Mouse (Mus musculus) CH12.LX (cell line): ENCODE results near the gene Spaca6. TPM values are rescaled to one million over a fixed set of nuclear protein-coding genes. Genes with fewer than 3 reads are reported as not detected.
A peak's percentile ranks its signal among the peaks of the same experiment; 100 is the strongest.
"Not testable (repeated sequence)": the region's sequence is repeated elsewhere in the genome, so short reads cannot be mapped to it uniquely, and the experiment has no call there.

Experiments used
- DNase-seq: peaks from one replicate; pipeline ENCODE4 v3.0.0-alpha.2; 2013; ENCODE audit errors: extremely low read depth
- H3K27ac ChIP-seq: 2 replicates; pipeline ENCODE4 v1.5.1; 2012; ENCODE audit warnings: low read depth, mild to moderate bottlenecking, control low read depth, moderate library complexity; ENCODE audit not compliant: insufficient read depth
- H3K27me3 ChIP-seq: replicated peaks from 2 replicates; pipeline ENCODE3; 2012; ENCODE audit warnings: inconsistent platforms
- H3K36me3 ChIP-seq, 2 experiments: replicated peaks in 1 of 2; 2 replicates each; pipeline versions ENCODE3 to v1.6.1; 2012; ENCODE audit warnings: inconsistent platforms in 1 of 2, low read length in 1 of 2, mild to moderate bottlenecking in 1 of 2, mixed read lengths in 1 of 2, moderate library complexity in 1 of 2; ENCODE audit not compliant: control insufficient read depth in 1 of 2, insufficient read depth in 1 of 2
- H3K4me1 ChIP-seq, 2 experiments: 2 replicates each; pipeline ENCODE4 v1.6.1; 2012; ENCODE audit warnings: inconsistent platforms in 1 of 2, moderate library complexity in 1 of 2; ENCODE audit not compliant: insufficient read depth in 2 of 2, control insufficient read depth in 1 of 2
- H3K4me2 ChIP-seq: 2 replicates; pipeline ENCODE4 v1.6.1; 2012; ENCODE audit warnings: low read depth, mild to moderate bottlenecking, control low read depth; ENCODE audit not compliant: poor library complexity, insufficient read depth, severe bottlenecking
- H3K4me3 ChIP-seq, 3 experiments: fragments of 150-350 bp in 1 of 3; sonication (generic) in 1 of 3; replicated peaks in 1 of 3; 2 replicates each; pipeline versions ENCODE3 to v1.5.1; 2011 to 2012; ENCODE audit warnings: low read depth in 2 of 3, low read length in 2 of 3, mild to moderate bottlenecking in 2 of 3, moderate library complexity in 2 of 3, control low read depth in 1 of 3, improper control_type of control experiment in 1 of 3, inconsistent platforms in 1 of 3, mixed read lengths in 1 of 3; ENCODE audit not compliant: poor library complexity in 1 of 3
- H3K79me2 ChIP-seq: replicated peaks from 2 replicates; pipeline ENCODE4 v1.6.1; 2012; ENCODE audit warnings: mild to moderate bottlenecking, moderate library complexity; ENCODE audit not compliant: control insufficient read depth, poor library complexity, insufficient read depth, severe bottlenecking; ENCODE audit errors: extremely low read depth
- H3K9ac ChIP-seq: 2 replicates; pipeline ENCODE4 v1.6.1; 2012; ENCODE audit warnings: low read depth, mild to moderate bottlenecking, control low read depth, moderate library complexity; ENCODE audit not compliant: insufficient read depth
- H3K9me3 ChIP-seq: replicated peaks from 2 replicates; pipeline ENCODE3; 2012; ENCODE audit warnings: low read length, inconsistent platforms, mixed read lengths
- BHLHE40 ChIP-seq: IDR thresholded peaks from 2 replicates; pipeline ENCODE4 v1.6.1; 2011; ENCODE audit warnings: mild to moderate bottlenecking, low read depth, low read length, improper control_type of control experiment
- CHD1 ChIP-seq: IDR thresholded peaks from 2 replicates; pipeline ENCODE4 v1.6.1; 2012; ENCODE audit warnings: low read depth, low read length, improper control_type of control experiment, inconsistent platforms
- CHD2 ChIP-seq: IDR thresholded peaks from 2 replicates; pipeline ENCODE4 v1.6.1; 2011; ENCODE audit warnings: low read length, improper control_type of control experiment
- CTCF ChIP-seq, 2 experiments: IDR thresholded peaks in 1 of 2; conservative IDR thresholded peaks in 1 of 2; 2 replicates each; pipeline ENCODE4 v1.5.1; 2011 to 2012; ENCODE audit warnings: low read depth in 2 of 2, low read length in 2 of 2, improper control_type of control experiment in 1 of 2, inconsistent platforms in 1 of 2, mild to moderate bottlenecking in 1 of 2, moderate library complexity in 1 of 2
- E2F4 ChIP-seq: IDR thresholded peaks from 2 replicates; pipeline ENCODE4 v1.6.1; 2011; ENCODE audit warnings: low read depth, low read length, improper control_type of control experiment; ENCODE audit not compliant: insufficient replicate concordance
- GABPA ChIP-seq: IDR thresholded peaks from 2 replicates; pipeline ENCODE4 v1.6.1; 2012; ENCODE audit warnings: low read depth, low read length, improper control_type of control experiment, inconsistent platforms; ENCODE audit not compliant: insufficient replicate concordance
- MAX ChIP-seq: IDR thresholded peaks from 2 replicates; pipeline ENCODE4 v1.6.1; 2011; ENCODE audit warnings: low read length, improper control_type of control experiment
- MAZ ChIP-seq: IDR thresholded peaks from 2 replicates; pipeline ENCODE4 v1.6.1; 2012; ENCODE audit warnings: low read depth, mild to moderate bottlenecking, inconsistent platforms, low read length, improper control_type of control experiment, moderate library complexity
- NELFE ChIP-seq: IDR thresholded peaks from 2 replicates; pipeline ENCODE4 v1.6.1; 2011; ENCODE audit warnings: low read depth, low read length, improper control_type of control experiment
- NRF1 ChIP-seq: IDR thresholded peaks from 2 replicates; pipeline ENCODE4 v1.6.1; 2014; ENCODE audit warnings: low read depth, mild to moderate bottlenecking, inconsistent platforms, low read length, improper control_type of control experiment, moderate library complexity
- PAX5 ChIP-seq: IDR thresholded peaks from 2 replicates; pipeline ENCODE4 v1.6.1; 2012; ENCODE audit warnings: low read length, inconsistent platforms, mixed read lengths
- RAD21 ChIP-seq: IDR thresholded peaks from 2 replicates; pipeline ENCODE4 v1.6.1; 2011; ENCODE audit warnings: low read depth, mild to moderate bottlenecking, low read length, improper control_type of control experiment, moderate library complexity
- RCOR1 ChIP-seq: conservative IDR thresholded peaks from 2 replicates; pipeline ENCODE4 v1.6.1; 2012; ENCODE audit warnings: low read depth, mild to moderate bottlenecking, inconsistent platforms, low read length, improper control_type of control experiment
- SIN3A ChIP-seq: IDR thresholded peaks from 2 replicates; pipeline ENCODE4 v1.6.1; 2012; ENCODE audit warnings: low read length, improper control_type of control experiment, inconsistent platforms
- TCF12 ChIP-seq: IDR thresholded peaks from 2 replicates; pipeline ENCODE4 v1.6.1; 2014; ENCODE audit warnings: low read depth, mild to moderate bottlenecking, inconsistent platforms, low read length, improper control_type of control experiment
- USF2 ChIP-seq: conservative IDR thresholded peaks from 2 replicates; pipeline ENCODE4 v1.6.1; 2011; ENCODE audit warnings: low read depth, low read length, improper control_type of control experiment
- ZKSCAN1 ChIP-seq: IDR thresholded peaks from 2 replicates; pipeline ENCODE4 v1.6.1; 2012; ENCODE audit warnings: low read depth, inconsistent platforms, low read length, improper control_type of control experiment, borderline replicate concordance
- ZMIZ1 ChIP-seq: IDR thresholded peaks from 2 replicates; pipeline ENCODE4 v1.6.1; 2012; ENCODE audit warnings: low read depth, mild to moderate bottlenecking, inconsistent platforms, low read length, improper control_type of control experiment
- ZNF384 ChIP-seq: IDR thresholded peaks from 2 replicates; pipeline ENCODE4 v1.6.1; 2012; ENCODE audit warnings: low read depth, low read length, improper control_type of control experiment, inconsistent platforms
- dilution Hi-C: fragments of 300-500 bp; cut with MboI; formaldehyde crosslinking; loops from 2 replicates; pipeline ENCODE4 v1.14.3; 2020; ENCODE audit warnings: low sequenced_read_pairs; ENCODE audit not compliant: extremely low pct_unique_long_range_greater_than_20kb, extremely low pct_ligation_motif_present
- in situ Hi-C: fragments of 300-500 bp; cut with MboI; formaldehyde crosslinking; loops from 3 replicates; pipeline ENCODE4 v1.14.3; 2019; ENCODE audit warnings: low sequenced_read_pairs, low pct_ligation_motif_present, low pct_unique_long_range_greater_than_20kb, mixed read lengths
- polyA plus RNA-seq: library from polyadenylated mRNA; unstranded; fragments of >175 nt; gene quantifications from 2 replicates; pipeline ENCODE4 v1.2.1, GENCODE M21; 2012; ENCODE audit warnings: low read depth; ENCODE audit not compliant: insufficient read length
- total RNA-seq, 2 experiments: library from RNA; depleted of rRNA; stranded (reverse); fragments of 300-350 nt in 1 of 2; fragments of >200 nt in 1 of 2; gene quantifications; 2 replicates each; pipeline ENCODE4 v1.2.3; 2012 to 2014

The Spaca6 gene
- total and polyA plus RNA-seq, 3 experiments: 0.67 TPM; not detected in 2

DNA sequence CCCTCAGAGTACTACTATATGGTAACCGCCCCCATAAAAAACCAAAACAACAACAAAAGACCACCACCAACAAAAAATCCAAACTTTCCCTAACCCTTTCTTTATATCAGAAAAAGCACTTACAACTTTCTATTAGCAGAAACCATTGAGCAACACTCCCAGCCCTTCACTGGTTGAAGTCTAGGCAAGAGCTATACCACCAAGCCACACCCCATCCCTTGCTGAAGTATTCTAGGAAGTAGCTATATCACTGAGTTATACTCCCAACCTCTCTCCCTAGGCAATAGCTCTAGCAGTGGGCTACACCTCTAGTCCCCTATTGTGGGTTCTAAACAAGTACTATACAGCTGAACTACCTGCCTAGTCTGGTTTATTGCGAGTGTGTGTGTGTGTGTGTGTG, 12.3 kb downstream of the Spaca6 start:
- Histone ChIP-seq H3K79me2 (no peaks in the 10 kb centered on the region), H3K4me2 (peak overlapping the region; percentile 79), H3K27me3 (peaks cover 1% of the 10 kb centered on the region), H3K9ac (no peak overlapping the region), H3K9me3 (no peaks in the 10 kb centered on the region), H3K27ac (no peak overlapping the region), H3K4me3 (peak overlapping the region in 1 of 3 experiments; percentile 74), H3K36me3 (peaks cover 0 to 22% of the 10 kb centered on the region in 2 experiments), H3K4me1 (peaks cover 3 to 12% of the 10 kb centered on the region in 2 experiments; a peak in 3 of 4 replicates)
- dilution Hi-C loops: no loop called here
- in situ Hi-C loops: no loop called here
- no peak for TF ChIP-seq NELFE
- no peak for TF ChIP-seq CTCF (conservative IDR thresholded peaks at IDR 0.05 in 1 of 2, IDR thresholded peaks at IDR 0.05 in 1 of 2; ENCODE audit: low read depth in 2 of 2, low read length in 2 of 2)
- no peak for TF ChIP-seq MAZ
- TF ChIP-seq CHD1: no peak
- TF ChIP-seq E2F4: no peak
- TF ChIP-seq ZMIZ1: no peak
- TF ChIP-seq SIN3A: no peak
- DNase-seq: no peak

DNA sequence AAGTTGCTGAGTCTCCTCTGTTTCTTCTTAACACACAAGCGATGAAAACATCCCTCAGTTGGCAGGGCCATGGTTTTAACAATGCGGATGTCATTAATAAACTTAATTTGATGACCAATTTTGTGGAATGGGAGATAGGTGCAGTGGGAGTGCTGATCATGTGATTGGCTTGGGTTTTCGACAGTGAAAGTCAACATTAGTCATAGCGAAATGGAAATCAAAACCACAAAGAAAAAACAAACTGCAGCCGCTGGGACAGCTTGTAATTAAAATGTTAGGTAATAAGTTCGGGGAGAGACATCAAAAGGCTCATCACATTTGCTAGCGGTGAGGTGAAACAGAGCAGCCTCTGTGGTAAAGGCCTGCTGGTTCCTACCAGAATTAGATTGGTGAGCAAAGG, 13.8 kb downstream of the Spaca6 start:
- TF ChIP-seq GABPA (no peak), BHLHE40 (peak; percentile 39; the same call in 1 of the 2 replicates)
- no peaks in the 10 kb centered on the region for H3K27me3 ChIP-seq
- H3K4me3 ChIP-seq: no peak overlapping the region
- H3K9ac ChIP-seq: no peak overlapping the region
- H3K4me1 ChIP-seq: peaks cover 3 to 17% of the 10 kb centered on the region in 2 experiments; a peak in 3 of 4 replicates
- DNase-seq: no peak
- no peak overlapping the region for H3K4me2 ChIP-seq
- no peak overlapping the region for H3K27ac ChIP-seq
- H3K9me3 ChIP-seq: no peaks in the 10 kb centered on the region
- no peaks in the 10 kb centered on the region for H3K79me2 ChIP-seq
- in situ Hi-C loops: loop anchor here (10.0 kb wide), 1 partner anchor 76 kb away; no protein-coding TSS in a partner anchor
- dilution Hi-C loops: no loop called here
- peaks cover 0 to 22% of the 10 kb centered on the region in 2 experiments for H3K36me3 ChIP-seq

DNA sequence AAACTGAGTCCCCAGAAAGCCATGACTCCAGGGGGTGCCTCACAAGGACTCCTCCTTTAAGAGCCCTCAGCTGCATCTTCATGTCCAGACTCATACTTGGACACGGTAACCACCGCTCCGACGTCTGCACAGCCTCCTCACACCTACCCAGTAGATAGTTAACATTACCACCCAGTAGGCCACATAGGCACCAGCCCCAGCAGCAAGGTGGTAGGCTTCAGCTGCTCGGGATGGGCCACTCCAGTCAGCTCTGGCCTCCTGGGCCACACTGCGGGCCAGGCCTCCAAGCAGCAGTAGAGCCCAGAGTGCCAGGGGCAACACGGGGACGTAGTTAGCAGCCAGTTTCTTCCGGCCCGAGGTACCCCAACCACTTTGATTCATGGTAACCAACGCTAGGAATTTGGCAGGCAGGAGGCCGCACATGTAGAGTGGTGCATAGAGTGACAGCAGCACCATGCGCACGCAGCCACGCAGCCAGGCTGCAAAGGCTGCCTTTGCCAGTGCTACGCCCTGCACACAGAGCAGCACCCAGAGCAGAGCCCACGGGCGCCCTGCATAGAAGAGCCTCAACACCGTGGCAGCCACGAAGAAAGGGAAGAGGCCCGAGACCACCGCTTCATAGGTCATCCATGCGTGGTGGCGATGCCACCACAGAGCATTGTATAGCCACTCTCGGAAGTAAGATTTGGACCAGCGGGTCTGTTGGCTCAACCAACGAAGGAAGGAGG, 16.7 kb downstream of the Spaca6 start:
- in situ Hi-C loops (loop anchor here (10.0 kb wide), 1 partner anchor 79 kb away; no protein-coding TSS in a partner anchor), dilution Hi-C loops (no loop called here)

DNA sequence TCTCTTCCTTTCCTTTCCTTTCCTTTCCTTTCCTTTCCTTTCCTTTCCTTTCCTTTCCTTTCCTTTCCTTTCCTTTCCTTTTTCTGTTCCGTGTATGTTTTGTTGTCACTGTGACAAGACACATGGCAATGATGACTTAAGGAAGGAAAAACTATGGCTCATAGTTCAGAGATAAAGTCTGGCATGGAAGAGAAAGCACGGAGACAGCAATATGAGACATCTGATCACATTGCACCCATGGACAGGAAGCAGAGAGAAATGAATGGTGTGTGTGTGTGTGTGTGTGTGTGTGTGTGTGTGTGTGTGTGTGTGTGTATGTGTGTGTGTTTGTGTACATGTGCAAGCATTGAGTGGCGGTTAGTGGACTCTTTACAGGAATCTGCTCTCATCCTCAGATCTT, 17.6 kb downstream of the Spaca6 start:
- peaks cover 0 to 22% of the 10 kb centered on the region in 2 experiments for H3K36me3 ChIP-seq

More for the DNA sequence above, 16.7 kb downstream of the Spaca6 start:
- H3K9me3 ChIP-seq: no peaks in the 10 kb centered on the region
- H3K4me3 ChIP-seq: no peak overlapping the region
- H3K79me2 ChIP-seq: no peaks in the 10 kb centered on the region
- H3K27ac ChIP-seq: no peak overlapping the region
- peaks cover 0 to 22% of the 10 kb centered on the region in 2 experiments for H3K36me3 ChIP-seq
- no peak overlapping the region for H3K9ac ChIP-seq
- H3K4me2 ChIP-seq: no peak overlapping the region
- no peak for DNase-seq
- TF ChIP-seq PAX5: no peak
- no peak for TF ChIP-seq NRF1
- TF ChIP-seq CTCF (conservative IDR thresholded peaks at IDR 0.05 in 1 of 2, IDR thresholded peaks at IDR 0.05 in 1 of 2; ENCODE audit: low read depth in 2 of 2, low read length in 2 of 2): no peak
- no peak for TF ChIP-seq ZMIZ1
- no peak for TF ChIP-seq MAX
- TF ChIP-seq USF2: no peak
- no peak for TF ChIP-seq ZNF384
- TF ChIP-seq CHD1: no peak
- no peak for TF ChIP-seq TCF12
- TF ChIP-seq ZKSCAN1: no peak
- TF ChIP-seq GABPA: no peak
- TF ChIP-seq CHD2: no peak
- no peak for TF ChIP-seq E2F4
- no peak for TF ChIP-seq RCOR1
- no peak for TF ChIP-seq RAD21
- no peaks in the 10 kb centered on the region for H3K27me3 ChIP-seq
- peaks cover 3 to 13% of the 10 kb centered on the region in 2 experiments; a peak in 3 of 4 replicates for H3K4me1 ChIP-seq

More for the DNA sequence above, 17.6 kb downstream of the Spaca6 start:
- H3K27me3 ChIP-seq, H3K27ac ChIP-seq, DNase-seq, H3K4me1 ChIP-seq, H3K4me2 ChIP-seq, H3K4me3 ChIP-seq, H3K9me3 ChIP-seq, dilution Hi-C loops, H3K79me2 ChIP-seq, H3K9ac ChIP-seq: not testable (repeated sequence)
- in situ Hi-C loops: loop anchor here (10.0 kb wide), 1 partner anchor 80 kb away; no protein-coding TSS in a partner anchor
